Comparison of ENCODE assay signal across 9 mouse cellular contexts in genomic region chr7:4921824-4922482, GRCm38 (mm10). TPM values are rescaled to one million over a fixed set of nuclear protein-coding genes. Genes with fewer than 3 reads are reported as not detected.
DNase-seq lines count a peak whose midpoint lies in the region; ATAC-seq and TF ChIP-seq lines count a peak whose summit lies in the region.
"Had no signal": no experiment of that assay in that cellular context is flagged by ENCODE, and none has a peak within 500 bp of the region (broad histone marks: within the 10 kb centered on the region; RNA-seq: fewer than 3 reads in every experiment).

Gene Nat14, plus strand, starts transcription at chr7:4922028.

- H3K9me3 ChIP-seq in kidney, embryonic 14.5 days (ENCODE audit: control insufficient read depth, low read length), result no peaks in the 10 kb centered on the region
- peaks cover 4% of the 10 kb centered on the region; the same call in 1 of the 2 replicates for H3K9me3 ChIP-seq in embryonic facial prominence, embryonic 10.5 days
- no peaks in the 10 kb centered on the region for H3K9me3 ChIP-seq in hindbrain, postnatal 0 days (ENCODE audit: low read length)
- H3K9me3 ChIP-seq in midbrain, embryonic 11.5 days (ENCODE audit: control insufficient read depth, low read length), result no peaks in the 10 kb centered on the region

- ATAC-seq in kidney, embryonic 14.5 days (ENCODE audit: low FRiP score, low TSS enrichment), result no peak
- ATAC-seq in hindbrain, postnatal 0 days, result no peak
- ATAC-seq in midbrain, embryonic 11.5 days (ENCODE audit: low FRiP score), result no peak
- ATAC-seq: Patski had no signal

- H3K9ac ChIP-seq in kidney, embryonic 14.5 days (ENCODE audit: low read depth, low read length), result peak within 1 kb of the TSS; percentile 50; the same call in 1 of the 2 replicates
- peak within 1 kb of the TSS; percentile 56 for H3K9ac ChIP-seq in hindbrain, postnatal 0 days (replicated peaks; ENCODE audit: low read length)
- H3K9ac ChIP-seq in midbrain, embryonic 11.5 days (ENCODE audit: low read length), result peak within 1 kb of the TSS; percentile 74

- peaks cover 32% of the 10 kb centered on the region for H3K36me3 ChIP-seq in kidney, embryonic 14.5 days (ENCODE audit: control insufficient read depth, insufficient read depth, low read length)
- H3K36me3 ChIP-seq in embryonic facial prominence, embryonic 10.5 days (replicated peaks), result peaks cover 46% of the 10 kb centered on the region
- H3K36me3 ChIP-seq in hindbrain, postnatal 0 days (ENCODE audit: insufficient read depth, low read length), result peaks cover 28% of the 10 kb centered on the region; the same call in 1 of the 2 replicates
- H3K36me3 ChIP-seq in midbrain, embryonic 11.5 days (ENCODE audit: control insufficient read depth, insufficient read depth, low read length), result peaks cover 10% of the 10 kb centered on the region

- no peaks in the 10 kb centered on the region for H3K27me3 ChIP-seq in kidney, embryonic 14.5 days (ENCODE audit: control insufficient read depth, insufficient read depth, low read length)
- no peaks in the 10 kb centered on the region for H3K27me3 ChIP-seq in embryonic facial prominence, embryonic 10.5 days (replicated peaks; ENCODE audit: low read depth, poor library complexity, severe bottlenecking)
- no peaks in the 10 kb centered on the region for H3K27me3 ChIP-seq in hindbrain, postnatal 0 days (ENCODE audit: insufficient read depth, low read length)
- H3K27me3 ChIP-seq in midbrain, embryonic 11.5 days (ENCODE audit: control insufficient read depth, insufficient read depth, low read length), result no peaks in the 10 kb centered on the region; the same call in 1 of the 2 replicates
- H3K27me3 ChIP-seq: Patski had no signal

- H3K4me2 ChIP-seq in kidney, embryonic 14.5 days (replicated peaks; ENCODE audit: low read depth, low read length), result peak within 1 kb of the TSS; percentile 51
- H3K4me2 ChIP-seq in hindbrain, postnatal 0 days (ENCODE audit: low read depth, low read length), result peak within 1 kb of the TSS; percentile 77
- H3K4me2 ChIP-seq in midbrain, embryonic 11.5 days, result peak within 1 kb of the TSS; percentile 93

- no peak for DNase-seq in kidney, adult 9 months
- no peak for DNase-seq in embryonic facial prominence, embryonic 10.5 days (ENCODE audit: low spot score)
- no peak for DNase-seq in hindbrain, postnatal 0 days (ENCODE audit: low spot score)
- no peak for DNase-seq in midbrain, embryonic 11.5 days (ENCODE audit: low spot score, missing footprints)
- no peak for DNase-seq in right cerebral cortex, postnatal 14 days
- DNase-seq in spleen, adult 12 weeks (ENCODE audit: low spot score), result no peak
- no peak for DNase-seq in T-cell, adult 2 months (ENCODE audit: low spot score)

- peaks cover 46% of the 10 kb centered on the region for H3K4me1 ChIP-seq in kidney, embryonic 14.5 days (ENCODE audit: control insufficient read depth, insufficient read depth, low read length)
- H3K4me1 ChIP-seq in embryonic facial prominence, embryonic 10.5 days, result peaks cover 73% of the 10 kb centered on the region
- peaks cover 31% of the 10 kb centered on the region for H3K4me1 ChIP-seq in hindbrain, postnatal 0 days (ENCODE audit: insufficient read depth, low read length)
- H3K4me1 ChIP-seq in midbrain, embryonic 11.5 days (ENCODE audit: control insufficient read depth, insufficient read depth, low read length), result peaks cover 59% of the 10 kb centered on the region

- no peak for TF ChIP-seq CTCF in hindbrain, postnatal 0 days (IDR thresholded peaks at IDR 0.05; ENCODE audit: low read depth)

- H3K27ac ChIP-seq in kidney, embryonic 14.5 days (ENCODE audit: low read depth, low read length), result peak within 1 kb of the TSS; percentile 94
- peak within 1 kb of the TSS; percentile 92 for H3K27ac ChIP-seq in embryonic facial prominence, embryonic 10.5 days (replicated peaks)
- peak within 1 kb of the TSS; percentile 96 for H3K27ac ChIP-seq in hindbrain, postnatal 0 days
- H3K27ac ChIP-seq in midbrain, embryonic 11.5 days (ENCODE audit: low read depth, low read length), result peak within 1 kb of the TSS; percentile 98

- WGBS in kidney, embryonic 14.5 days, result 37% methylated on average over 8 of the region's 8 CpGs
- 28% methylated on average over 8 of the region's 8 CpGs for WGBS in embryonic facial prominence, embryonic 10.5 days
- 33% methylated on average over 8 of the region's 8 CpGs for WGBS in hindbrain, postnatal 0 days
- 31% methylated on average over 8 of the region's 8 CpGs for WGBS in midbrain, embryonic 11.5 days

- peak within 1 kb of the TSS; percentile 26 for H3K4me3 ChIP-seq in kidney, embryonic 14.5 days (ENCODE audit: low read length)
- peak within 1 kb of the TSS; percentile 56 for H3K4me3 ChIP-seq in embryonic facial prominence, embryonic 10.5 days
- H3K4me3 ChIP-seq in hindbrain, postnatal 0 days (ENCODE audit: low read length), result peak within 1 kb of the TSS; percentile 40
- peak within 1 kb of the TSS; percentile 35 for H3K4me3 ChIP-seq in midbrain, embryonic 11.5 days (ENCODE audit: low read depth, low read length)

RNA-seq across cellular contexts. Expression of gene Nat14, which starts in this region (rescaled TPM):
- 3.1 and 3.6 TPM in 2 replicates for polyA plus RNA-seq in kidney, embryonic 14.5 days (2014; fragmentation: Nextera tagmentation; extraction: Ambion mirVana)
- 4.9 and 5.3 TPM in 2 replicates for polyA plus RNA-seq in embryonic facial prominence, embryonic 10.5 days (2016; fragmentation: Nextera tagmentation; extraction: Ambion mirVana)
- 24.2 and 32.3 TPM in 2 replicates for total RNA-seq in hindbrain, postnatal 0 days (2014; rRNA removed)
- 27.5 and 29.4 TPM in 2 replicates for polyA plus RNA-seq in hindbrain, postnatal 0 days (2015; fragmentation: Nextera tagmentation; extraction: Ambion mirVana)
- polyA plus RNA-seq in midbrain, embryonic 11.5 days (2014; fragmentation: Nextera tagmentation; extraction: Ambion mirVana), result 8.0 and 10.4 TPM in 2 replicates
